Mouse (Mus musculus) CH12.LX (cell line): ENCODE measurements around the gene Tead1. TPM values are rescaled to one million over a fixed set of nuclear protein-coding genes. Genes with fewer than 3 reads are reported as not detected.

Experiments
- DNase-seq: peaks from one replicate; pipeline ENCODE4 v3.0.0-alpha.2; 2013; ENCODE audit errors: extremely low read depth
- H3K27ac ChIP-seq: 2 replicates; pipeline ENCODE4 v1.5.1; 2012; ENCODE audit warnings: low read depth, mild to moderate bottlenecking, control low read depth, moderate library complexity; ENCODE audit not compliant: insufficient read depth
- H3K27me3 ChIP-seq: replicated peaks from 2 replicates; pipeline ENCODE3; 2012; ENCODE audit warnings: inconsistent platforms
- H3K36me3 ChIP-seq, 2 experiments: replicated peaks in 1 of 2; 2 replicates each; pipeline versions ENCODE3 to v1.6.1; 2012; ENCODE audit warnings: inconsistent platforms in 1 of 2, low read length in 1 of 2, mild to moderate bottlenecking in 1 of 2, mixed read lengths in 1 of 2, moderate library complexity in 1 of 2; ENCODE audit not compliant: control insufficient read depth in 1 of 2, insufficient read depth in 1 of 2
- H3K4me1 ChIP-seq, 2 experiments: 2 replicates each; pipeline ENCODE4 v1.6.1; 2012; ENCODE audit warnings: inconsistent platforms in 1 of 2, moderate library complexity in 1 of 2; ENCODE audit not compliant: insufficient read depth in 2 of 2, control insufficient read depth in 1 of 2
- H3K4me2 ChIP-seq: 2 replicates; pipeline ENCODE4 v1.6.1; 2012; ENCODE audit warnings: low read depth, mild to moderate bottlenecking, control low read depth; ENCODE audit not compliant: poor library complexity, insufficient read depth, severe bottlenecking
- H3K4me3 ChIP-seq, 3 experiments: fragments of 150-350 bp in 1 of 3; sonication (generic) in 1 of 3; replicated peaks in 1 of 3; 2 replicates each; pipeline versions ENCODE3 to v1.5.1; 2011 to 2012; ENCODE audit warnings: low read depth in 2 of 3, low read length in 2 of 3, mild to moderate bottlenecking in 2 of 3, moderate library complexity in 2 of 3, control low read depth in 1 of 3, improper control_type of control experiment in 1 of 3, inconsistent platforms in 1 of 3, mixed read lengths in 1 of 3; ENCODE audit not compliant: poor library complexity in 1 of 3
- H3K79me2 ChIP-seq: replicated peaks from 2 replicates; pipeline ENCODE4 v1.6.1; 2012; ENCODE audit warnings: mild to moderate bottlenecking, moderate library complexity; ENCODE audit not compliant: control insufficient read depth, poor library complexity, insufficient read depth, severe bottlenecking; ENCODE audit errors: extremely low read depth
- H3K9ac ChIP-seq: 2 replicates; pipeline ENCODE4 v1.6.1; 2012; ENCODE audit warnings: low read depth, mild to moderate bottlenecking, control low read depth, moderate library complexity; ENCODE audit not compliant: insufficient read depth
- H3K9me3 ChIP-seq: replicated peaks from 2 replicates; pipeline ENCODE3; 2012; ENCODE audit warnings: low read length, inconsistent platforms, mixed read lengths
- CHD2 ChIP-seq: IDR thresholded peaks from 2 replicates; pipeline ENCODE4 v1.6.1; 2011; ENCODE audit warnings: low read length, improper control_type of control experiment
- CTCF ChIP-seq, 2 experiments: IDR thresholded peaks in 1 of 2; conservative IDR thresholded peaks in 1 of 2; 2 replicates each; pipeline ENCODE4 v1.5.1; 2011 to 2012; ENCODE audit warnings: low read depth in 2 of 2, low read length in 2 of 2, improper control_type of control experiment in 1 of 2, inconsistent platforms in 1 of 2, mild to moderate bottlenecking in 1 of 2, moderate library complexity in 1 of 2
- ELF1 ChIP-seq: IDR thresholded peaks from 2 replicates; pipeline ENCODE4 v1.6.1; 2014; ENCODE audit warnings: low read depth, mild to moderate bottlenecking, inconsistent platforms, low read length, improper control_type of control experiment
- ETS1 ChIP-seq: conservative IDR thresholded peaks from 2 replicates; pipeline ENCODE4 v1.6.1; 2012; ENCODE audit warnings: low read depth, mild to moderate bottlenecking, inconsistent platforms, low read length, improper control_type of control experiment, moderate library complexity
- HCFC1 ChIP-seq: IDR thresholded peaks from 2 replicates; pipeline ENCODE4 v1.6.1; 2012; ENCODE audit warnings: low read depth, mild to moderate bottlenecking, inconsistent platforms, low read length, improper control_type of control experiment
- IRF4 ChIP-seq: IDR thresholded peaks from 2 replicates; pipeline ENCODE4 v1.6.1; 2014; ENCODE audit warnings: low read depth, mild to moderate bottlenecking, inconsistent platforms, low read length, improper control_type of control experiment
- MAFK ChIP-seq: IDR thresholded peaks from 2 replicates; pipeline ENCODE4 v1.6.1; 2011; ENCODE audit warnings: low read length, improper control_type of control experiment; ENCODE audit not compliant: insufficient replicate concordance
- MAX ChIP-seq: IDR thresholded peaks from 2 replicates; pipeline ENCODE4 v1.6.1; 2011; ENCODE audit warnings: low read length, improper control_type of control experiment
- MXI1 ChIP-seq: IDR thresholded peaks from 2 replicates; pipeline ENCODE4 v1.6.1; 2011; ENCODE audit warnings: mild to moderate bottlenecking, low read depth, low read length, improper control_type of control experiment
- NRF1 ChIP-seq: IDR thresholded peaks from 2 replicates; pipeline ENCODE4 v1.6.1; 2014; ENCODE audit warnings: low read depth, mild to moderate bottlenecking, inconsistent platforms, low read length, improper control_type of control experiment, moderate library complexity
- POLR2AphosphoS2 ChIP-seq: IDR thresholded peaks from 2 replicates; pipeline ENCODE4 v1.6.1; 2011; ENCODE audit warnings: low read depth, low read length, improper control_type of control experiment
- RAD21 ChIP-seq: IDR thresholded peaks from 2 replicates; pipeline ENCODE4 v1.6.1; 2011; ENCODE audit warnings: low read depth, mild to moderate bottlenecking, low read length, improper control_type of control experiment, moderate library complexity
- TBP ChIP-seq: conservative IDR thresholded peaks from 2 replicates; pipeline ENCODE4 v1.6.1; 2011; ENCODE audit warnings: low read depth, low read length, improper control_type of control experiment
- USF1 ChIP-seq: IDR thresholded peaks from 2 replicates; pipeline ENCODE4 v1.6.1; 2014; ENCODE audit warnings: low read depth, mild to moderate bottlenecking, inconsistent platforms, low read length, improper control_type of control experiment
- USF2 ChIP-seq: conservative IDR thresholded peaks from 2 replicates; pipeline ENCODE4 v1.6.1; 2011; ENCODE audit warnings: low read depth, low read length, improper control_type of control experiment
- ZKSCAN1 ChIP-seq: IDR thresholded peaks from 2 replicates; pipeline ENCODE4 v1.6.1; 2012; ENCODE audit warnings: low read depth, inconsistent platforms, low read length, improper control_type of control experiment, borderline replicate concordance
- dilution Hi-C: fragments of 300-500 bp; cut with MboI; formaldehyde crosslinking; loops from 2 replicates; pipeline ENCODE4 v1.14.3; 2020; ENCODE audit warnings: low sequenced_read_pairs; ENCODE audit not compliant: extremely low pct_unique_long_range_greater_than_20kb, extremely low pct_ligation_motif_present
- in situ Hi-C: fragments of 300-500 bp; cut with MboI; formaldehyde crosslinking; loops from 3 replicates; pipeline ENCODE4 v1.14.3; 2019; ENCODE audit warnings: low sequenced_read_pairs, low pct_ligation_motif_present, low pct_unique_long_range_greater_than_20kb, mixed read lengths
- polyA plus RNA-seq: library from polyadenylated mRNA; unstranded; fragments of >175 nt; gene quantifications from 2 replicates; pipeline ENCODE4 v1.2.1, GENCODE M21; 2012; ENCODE audit warnings: low read depth; ENCODE audit not compliant: insufficient read length
- total RNA-seq, 2 experiments: library from RNA; depleted of rRNA; stranded (reverse); fragments of 300-350 nt in 1 of 2; fragments of >200 nt in 1 of 2; gene quantifications; 2 replicates each; pipeline ENCODE4 v1.2.3; 2012 to 2014

Tead1 gene
- total and polyA plus RNA-seq, 3 experiments, result not detected

DNA sequence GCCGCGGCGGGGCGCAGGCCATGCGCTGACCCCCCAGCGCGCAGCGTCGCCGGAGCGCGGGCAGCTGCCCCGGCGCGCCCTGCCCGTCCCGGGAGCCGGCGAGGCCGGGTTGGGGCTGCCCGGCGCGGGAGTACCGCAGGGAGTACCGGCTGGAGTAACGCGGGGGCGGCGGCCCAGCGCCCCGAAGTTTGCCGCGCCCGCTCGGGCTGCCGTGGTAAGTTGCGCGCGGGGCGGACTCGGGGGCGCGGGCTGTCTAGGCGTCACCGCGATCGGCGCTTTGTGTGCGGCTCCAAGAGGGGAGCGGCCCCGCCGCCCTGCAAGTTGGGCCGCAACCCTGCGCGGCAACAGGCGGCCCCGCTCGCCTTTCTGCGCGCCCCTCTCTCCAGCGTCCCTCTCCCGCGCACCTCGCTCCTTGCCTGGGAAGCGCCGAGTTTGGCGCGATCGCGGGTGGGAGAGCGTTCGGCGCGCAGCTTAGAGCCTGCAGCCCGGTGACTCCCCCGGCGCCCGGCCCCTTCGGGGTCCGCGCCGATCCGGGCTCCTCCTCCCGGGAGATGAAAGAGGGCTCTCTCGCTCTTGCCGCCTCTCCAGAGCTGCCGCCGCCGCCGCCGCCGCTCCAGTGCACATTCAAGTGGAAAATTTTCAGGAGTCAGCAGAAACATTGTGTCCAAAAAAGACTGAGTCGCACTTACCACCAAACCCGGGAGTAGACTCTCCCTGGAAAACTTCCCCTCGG, 561 bp downstream of the Tead1 start:
- Histone ChIP-seq H3K27me3 (no peaks in the 10 kb centered on the region), H3K4me2 (no peak overlapping the region), H3K9ac (no peak overlapping the region), H3K4me3 (no peak overlapping the region), H3K36me3 (no peaks in the 10 kb centered on the region), H3K9me3 (peaks cover 12% of the 10 kb centered on the region), H3K79me2 (no peaks in the 10 kb centered on the region), H3K4me1 (no peaks in the 10 kb centered on the region), H3K27ac (no peak overlapping the region)
- dilution Hi-C loops, result no loop called here
- in situ Hi-C loops, result no loop called here
- DNase-seq, result no peak
- TF ChIP-seq USF1 (no peak), USF2 (no peak), RAD21 (no peak)

DNA sequence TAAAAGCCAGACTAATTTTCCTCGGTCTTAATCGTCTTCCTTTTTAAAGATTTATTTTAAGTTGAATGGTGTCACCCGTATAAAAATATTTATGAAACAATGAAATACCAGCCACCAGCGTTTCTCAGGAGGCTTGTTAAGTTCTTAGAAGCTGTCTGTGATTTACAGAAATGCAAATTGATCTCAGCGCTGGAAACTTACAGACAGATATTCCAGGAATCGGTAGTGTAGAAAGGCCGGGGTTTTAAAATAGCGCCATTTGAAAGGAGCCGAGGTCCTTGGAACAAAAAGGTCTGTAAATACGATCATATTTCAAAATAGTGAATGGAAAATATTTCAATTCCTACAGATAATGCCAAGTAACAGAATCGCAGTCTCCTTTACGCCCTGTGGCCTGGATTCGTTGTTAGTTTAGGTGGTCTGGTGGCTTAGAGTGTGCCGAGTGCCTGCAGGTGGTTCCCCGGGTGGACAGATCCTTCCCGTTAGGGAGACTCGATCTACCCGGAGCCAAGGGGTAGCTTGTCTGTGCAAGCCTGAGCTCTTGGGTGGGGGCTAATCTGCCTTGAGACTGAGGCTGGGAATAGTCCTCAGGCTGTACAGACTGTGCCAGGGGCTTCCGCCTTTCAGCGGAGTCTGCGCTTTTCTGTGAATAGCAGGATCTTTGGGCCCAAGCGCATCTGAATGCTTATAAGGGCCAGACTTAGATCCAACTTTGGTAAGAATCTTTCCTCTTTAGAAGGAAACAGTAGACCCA, 1.6 kb downstream of the Tead1 start:
- no peaks in the 10 kb centered on the region for H3K27me3 ChIP-seq
- dilution Hi-C loops (no loop called here), in situ Hi-C loops (no loop called here)
- H3K9me3 ChIP-seq, result peaks cover 12% of the 10 kb centered on the region
- H3K4me3 ChIP-seq, result no peak overlapping the region
- no peaks in the 10 kb centered on the region for H3K79me2 ChIP-seq
- no peak for TF ChIP-seq MAFK
- TF ChIP-seq CTCF (conservative IDR thresholded peaks at IDR 0.05 in 1 of 2, IDR thresholded peaks at IDR 0.05 in 1 of 2; ENCODE audit: low read depth in 2 of 2, low read length in 2 of 2), result no peak
- TF ChIP-seq ELF1, result no peak
- H3K27ac ChIP-seq, result no peak overlapping the region
- no peaks in the 10 kb centered on the region for H3K36me3 ChIP-seq
- H3K4me2 ChIP-seq, result no peak overlapping the region
- DNase-seq, result no peak
- no peaks in the 10 kb centered on the region for H3K4me1 ChIP-seq
- no peak overlapping the region for H3K9ac ChIP-seq

DNA sequence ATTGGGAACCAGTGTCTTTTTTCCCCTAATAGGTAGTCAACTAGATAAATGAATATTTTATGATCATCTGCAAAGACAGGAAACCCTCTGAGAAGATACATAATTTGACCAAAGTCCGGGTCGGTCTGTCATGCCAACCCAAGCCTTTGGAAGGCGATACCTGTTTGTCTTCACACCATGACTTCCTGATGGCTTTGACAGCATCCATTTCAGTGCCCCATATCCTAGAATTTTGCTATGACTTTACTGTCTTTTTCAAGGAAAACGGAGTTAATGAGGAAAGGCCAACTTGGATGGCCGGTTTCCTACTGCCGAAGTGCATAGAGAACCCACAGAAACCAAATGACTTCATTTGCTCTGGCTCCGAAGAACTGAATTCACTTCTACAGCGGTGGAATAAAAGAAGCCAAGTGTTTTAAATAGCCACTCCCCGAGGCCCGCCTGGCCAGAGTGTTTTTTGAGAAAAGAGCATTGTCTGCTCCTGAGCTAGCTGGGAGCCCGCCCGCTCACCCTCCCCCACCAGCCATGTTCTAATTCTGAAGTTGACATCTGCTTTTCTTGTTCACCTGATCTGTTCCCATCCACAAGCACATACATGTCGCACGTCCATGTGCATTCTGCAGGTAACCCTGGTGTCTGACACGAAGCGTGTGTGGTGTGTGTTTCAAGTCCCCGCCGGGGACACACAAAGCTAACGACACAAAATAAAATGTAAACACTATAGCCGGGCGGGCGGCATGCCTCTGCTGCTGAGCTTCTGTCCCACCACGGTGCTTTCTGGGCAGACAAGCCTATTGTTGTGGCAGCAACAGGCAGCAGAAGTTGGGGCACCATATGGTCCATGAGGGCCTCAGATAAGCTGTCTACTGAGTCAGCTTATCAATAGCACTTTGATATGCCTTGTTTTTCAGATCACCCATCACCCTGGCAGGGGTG, 5.8 kb downstream of the Tead1 start:
- in situ Hi-C loops, result no loop called here
- H3K27me3 ChIP-seq, result no peaks in the 10 kb centered on the region
- H3K9ac ChIP-seq, result no peak overlapping the region
- H3K9me3 ChIP-seq, result peaks cover 3% of the 10 kb centered on the region
- H3K4me3 ChIP-seq, result no peak overlapping the region
- H3K4me2 ChIP-seq, result no peak overlapping the region
- dilution Hi-C loops, result no loop called here
- H3K36me3 ChIP-seq, result no peaks in the 10 kb centered on the region
- no peaks in the 10 kb centered on the region for H3K79me2 ChIP-seq
- H3K27ac ChIP-seq, result no peak overlapping the region
- no peak for DNase-seq
- H3K4me1 ChIP-seq, result no peaks in the 10 kb centered on the region
- TF ChIP-seq POLR2AphosphoS2 (no peak), ETS1 (no peak), MXI1 (no peak), MAX (no peak), NRF1 (no peak), USF2 (no peak), IRF4 (no peak), ZKSCAN1 (no peak), CHD2 (no peak), HCFC1 (no peak), TBP (no peak)
